Mouse (Mus musculus) limb, embryonic 11.5 days (tissue): ENCODE results near the gene Plscr3. TPM values are rescaled to one million over a fixed set of nuclear protein-coding genes. Genes with fewer than 3 reads are reported as not detected.
"Not testable (repeated sequence)": the region's sequence is repeated elsewhere in the genome, so short reads cannot be mapped to it uniquely, and the experiment has no call there.

ENCODE experiments used
- ATAC-seq: fragments of 200-750 bp; cut with Nextera tagmentation; 2 replicates; pipeline ENCODE4 v1.8.0; 2017; ENCODE audit warnings: low read depth; ENCODE audit not compliant: insufficient number of reproducible peaks, low FRiP score, low TSS enrichment
- DNase-seq: peaks from one replicate; pipeline ENCODE4 v3.0.0-alpha.2; 2015; ENCODE audit warnings: low spot score
- H3K27ac ChIP-seq: fragments of 300-500 bp; sonication (generic); replicated peaks from 2 replicates; pipeline ENCODE4 v1.5.1; 2014; ENCODE audit warnings: low read depth, mild to moderate bottlenecking, low read length
- H3K27me3 ChIP-seq: fragments of 300-500 bp; sonication (generic); 2 replicates; pipeline ENCODE4 v1.6.1; 2014; ENCODE audit warnings: mild to moderate bottlenecking, low read length, mixed read lengths; ENCODE audit not compliant: control insufficient read depth, insufficient read depth
- H3K36me3 ChIP-seq: fragments of 300-500 bp; sonication (generic); 2 replicates; pipeline ENCODE4 v1.6.1; 2014; ENCODE audit warnings: mild to moderate bottlenecking, low read length, moderate library complexity, mixed read lengths; ENCODE audit not compliant: control insufficient read depth, insufficient read depth
- H3K4me1 ChIP-seq: fragments of 300-500 bp; sonication (generic); 2 replicates; pipeline ENCODE4 v1.6.1; 2014; ENCODE audit warnings: low read length, mixed read lengths; ENCODE audit not compliant: control insufficient read depth, insufficient read depth
- H3K4me2 ChIP-seq: fragments of 300-500 bp; sonication (generic); 2 replicates; pipeline ENCODE4 v1.6.1; 2014; ENCODE audit warnings: low read depth, mild to moderate bottlenecking, moderate library complexity; ENCODE audit not compliant: severe bottlenecking
- H3K4me3 ChIP-seq: fragments of 300-500 bp; sonication (generic); 2 replicates; pipeline ENCODE4 v1.5.1; 2014; ENCODE audit warnings: low read depth, low read length
- H3K9ac ChIP-seq: fragments of 300-500 bp; sonication (generic); 2 replicates; pipeline ENCODE4 v1.6.1; 2014; ENCODE audit warnings: mild to moderate bottlenecking, low read length
- H3K9me3 ChIP-seq: fragments of 300-500 bp; sonication (generic); 2 replicates; pipeline ENCODE4 v1.6.1; 2016; ENCODE audit warnings: low read length; ENCODE audit not compliant: control insufficient read depth
- WGBS: fragments of 180-500 bp; shearing (Covaris S2); extraction: QIAGEN DNeasy Blood & Tissue Kit; methylation state at CpG from one replicate; pipeline ENCODE4 v1.1.7; 2014; 5-methylcytosine and 5-hydroxymethylcytosine counted together
- polyA plus RNA-seq: library from polyadenylated mRNA; unstranded; fragments of >200 nt; fragmentation: Nextera tagmentation; extraction: Ambion mirVana; gene quantifications from 2 replicates; pipeline ENCODE4 v1.2.1, GENCODE M21; 2014

Plscr3 gene
- polyA plus RNA-seq, 1 experiment from 2014 or later = 115 TPM

- Histone ChIP-seq H3K9me3 (no peaks in the 10 kb centered on the region), H3K9ac (no peak overlapping the region), H3K4me2 (0 out of 2 replicates have a peak overlapping the region, but pooled peaks have one; percentile 10), H3K27me3 (no peaks in the 10 kb centered on the region), H3K27ac (no peak overlapping the region), H3K4me1 (peaks cover 11% of the 10 kb centered on the region), H3K36me3 (peaks cover 15% of the 10 kb centered on the region), H3K4me3 (no peak overlapping the region)
- ATAC-seq = no peak
- DNase-seq = no peak
- WGBS = 91% methylated on average over 9 of the region's 9 CpGs
Observed at GRCm38 (mm10) chr11:69849128-69849527, 3.0 kb downstream of the Plscr3 start.

DNA sequence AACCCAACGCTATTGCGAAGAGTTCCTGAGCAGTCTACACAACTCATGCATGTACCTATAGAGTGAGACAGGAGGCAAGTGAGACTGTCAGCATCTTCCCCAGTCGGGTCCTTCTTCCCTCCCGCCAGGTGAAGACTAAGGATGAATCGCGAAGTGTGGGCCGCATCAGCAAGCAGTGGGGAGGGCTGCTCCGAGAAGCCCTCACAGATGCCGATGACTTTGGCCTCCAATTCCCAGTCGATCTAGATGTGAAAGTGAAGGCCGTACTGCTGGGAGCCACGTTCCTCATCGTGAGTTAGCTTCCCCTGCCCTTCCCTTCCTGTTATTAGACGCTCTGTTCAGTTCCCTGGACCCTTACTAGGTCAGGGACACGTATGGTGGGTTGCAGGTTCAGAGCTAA, 3.7 kb downstream of the Plscr3 start:
- H3K9me3 ChIP-seq = no peaks in the 10 kb centered on the region
- H3K9ac ChIP-seq = no peak overlapping the region
- ATAC-seq = no peak
- H3K4me1 ChIP-seq = peaks cover 11% of the 10 kb centered on the region
- H3K27me3 ChIP-seq = no peaks in the 10 kb centered on the region
- H3K4me3 ChIP-seq = no peak overlapping the region
- H3K27ac ChIP-seq = no peak overlapping the region
- 94% methylated on average over 15 of the region's 15 CpGs for WGBS
- no peak overlapping the region for H3K4me2 ChIP-seq
- no peak for DNase-seq
- peaks cover 15% of the 10 kb centered on the region for H3K36me3 ChIP-seq

- Histone ChIP-seq H3K36me3 (peaks cover 15% of the 10 kb centered on the region), H3K9ac (no peak overlapping the region), H3K27me3 (no peaks in the 10 kb centered on the region), H3K4me1 (peaks cover 11% of the 10 kb centered on the region), H3K4me2 (no peak overlapping the region), H3K27ac (no peak overlapping the region), H3K4me3 (no peak overlapping the region), H3K9me3 (no peaks in the 10 kb centered on the region)
- WGBS = 77% methylated on average over 8 of the region's 8 CpGs
- DNase-seq = no peak
- ATAC-seq = no peak
Observed at GRCm38 (mm10) chr11:69850754-69851153, 4.6 kb downstream of the Plscr3 start.

DNA sequence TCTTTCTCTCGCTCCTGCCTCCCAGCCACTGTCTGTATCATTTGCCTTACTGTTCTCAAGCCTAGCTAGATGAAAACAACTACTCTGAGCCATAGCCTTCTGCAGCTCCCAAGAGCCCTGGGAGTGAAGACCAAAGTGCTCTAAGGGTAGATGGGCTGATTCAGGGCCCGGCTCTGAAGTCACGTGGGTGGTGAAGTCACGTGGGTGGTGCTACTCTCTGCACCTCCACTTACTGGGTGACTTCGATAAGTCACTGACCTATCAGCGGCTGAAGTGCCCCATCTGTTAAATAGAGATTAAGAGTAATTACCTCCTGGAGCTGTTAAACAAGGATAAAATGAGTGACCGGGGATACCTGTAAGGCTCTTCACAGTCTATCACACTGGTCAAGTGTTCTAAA, 7.8 kb downstream of the Plscr3 start:
- H3K27ac ChIP-seq = no peak overlapping the region
- no peak overlapping the region for H3K4me3 ChIP-seq
- H3K4me2 ChIP-seq = no peak overlapping the region
- peaks cover 15% of the 10 kb centered on the region for H3K36me3 ChIP-seq
- ATAC-seq = no peak
- no peaks in the 10 kb centered on the region for H3K9me3 ChIP-seq
- DNase-seq = no peak
- no peak overlapping the region for H3K9ac ChIP-seq
- WGBS = 73% methylated on average over 7 of the region's 7 CpGs
- no peaks in the 10 kb centered on the region for H3K4me1 ChIP-seq
- H3K27me3 ChIP-seq = peaks cover 14% of the 10 kb centered on the region

GRCm38 (mm10) chr11:69854680-69855079, 8.5 kb downstream of the Plscr3 start:
- Histone ChIP-seq H3K4me2 (no peak overlapping the region), H3K9ac (no peak overlapping the region), H3K36me3 (peaks cover 13% of the 10 kb centered on the region), H3K27me3 (peaks cover 18% of the 10 kb centered on the region), H3K4me3 (no peak overlapping the region), H3K27ac (no peak overlapping the region; the same call in 1 of the 2 replicates), H3K4me1 (no peaks in the 10 kb centered on the region), H3K9me3 (no peaks in the 10 kb centered on the region)
- DNase-seq (no peak), ATAC-seq (no peak)
- 88% methylated on average over 10 of the region's 10 CpGs for WGBS

- ATAC-seq (peak; percentile 81; the same call in 1 of the 2 replicates), DNase-seq (peak; percentile 76)
- Histone ChIP-seq H3K4me3 (no peak overlapping the region), H3K27ac (no peak overlapping the region), H3K4me2 (no peak overlapping the region), H3K36me3 (peaks cover 9% of the 10 kb centered on the region; the same call in 1 of the 2 replicates), H3K4me1 (no peaks in the 10 kb centered on the region), H3K27me3 (peaks cover 18% of the 10 kb centered on the region), H3K9me3 (no peaks in the 10 kb centered on the region), H3K9ac (no peak overlapping the region)
- WGBS = 20% methylated on average over 16 of the region's 16 CpGs
Observed at GRCm38 (mm10) chr11:69855347-69855746, 9.2 kb downstream of the Plscr3 start.

GRCm38 (mm10) chr11:69858113-69858998, 12.2 kb downstream of the Plscr3 start, which contains the start of gene Tnk1:
Gene Tnk1, minus strand, starts transcription at chr11:69858730.
- Histone ChIP-seq H3K9me3 (no peaks in the 10 kb centered on the region), H3K4me1 (no peaks in the 10 kb centered on the region), H3K9ac (no peak within 1 kb of the TSS), H3K27ac (no peak within 1 kb of the TSS), H3K4me3 (no peak within 1 kb of the TSS), H3K4me2 (no peak within 1 kb of the TSS), H3K36me3 (no peaks in the 10 kb centered on the region), H3K27me3 (peaks cover 18% of the 10 kb centered on the region)
- DNase-seq (no peak), ATAC-seq (no peak)
- WGBS = 19% methylated on average over 29 of the region's 30 CpGs

GRCm38 (mm10) chr11:69863729-69864128, 17.6 kb downstream of the Plscr3 start:
- not testable (repeated sequence) for H3K27ac ChIP-seq, ATAC-seq, H3K4me1 ChIP-seq, H3K9ac ChIP-seq, DNase-seq, H3K4me3 ChIP-seq, H3K4me2 ChIP-seq, H3K27me3 ChIP-seq, H3K36me3 ChIP-seq, H3K9me3 ChIP-seq
- 85% methylated on average over 3 of the region's 3 CpGs for WGBS
